Mouse (Mus musculus): ENCODE data around the gene Adam12. TPM values are rescaled to one million over a fixed set of nuclear protein-coding genes. Genes with fewer than 3 reads are reported as not detected.
A peak's percentile ranks its signal among the peaks of the same experiment; 100 is the strongest.
"Not testable (repeated sequence)": the region's sequence is repeated elsewhere in the genome, so short reads cannot be mapped to it uniquely, and the experiment has no call there.

Adam12 gene
- total RNA-seq, 2 experiments from 2014 or later, result 24.4 to 26.3 TPM

GRCm38 (mm10) chr7:133888926-133889920, 342.7 kb downstream of the Adam12 start:
- DNase-seq (ENCODE audit: low spot score in 2 of 2), result no peak

DNA sequence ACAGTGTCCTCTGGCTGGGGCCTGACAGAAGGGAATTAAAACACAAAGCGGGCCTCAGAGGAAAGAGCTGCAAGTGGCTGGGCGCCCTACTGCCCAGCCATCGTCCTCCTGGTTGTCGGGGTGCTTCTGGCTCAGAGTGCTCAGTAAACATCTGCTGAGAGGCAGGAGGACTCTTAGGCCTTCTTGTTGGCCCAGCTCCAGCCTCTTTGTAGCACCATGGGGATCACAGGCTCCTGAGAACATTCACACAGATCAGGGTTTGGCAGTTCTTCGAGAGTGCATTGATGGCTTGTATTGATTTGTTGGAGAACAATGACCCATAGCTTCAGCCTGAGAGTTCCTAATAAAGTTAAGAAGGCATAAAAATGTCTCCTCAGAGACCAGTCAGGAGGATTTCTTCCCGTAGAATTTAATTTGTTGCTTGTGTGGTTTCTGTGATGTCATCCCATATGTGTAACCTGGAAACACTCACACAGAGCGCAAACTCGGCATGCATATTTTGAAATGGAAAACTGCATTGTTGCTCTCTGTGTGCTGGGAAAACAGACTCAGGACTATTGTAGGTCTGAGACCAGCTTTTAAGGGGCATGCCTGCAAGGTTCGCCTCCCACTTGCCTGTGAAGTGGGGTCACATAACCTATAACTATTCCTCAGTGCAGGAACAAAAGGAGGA, 347.1 kb downstream of the Adam12 start:
- DNase-seq (ENCODE audit: low spot score in 2 of 2), result not testable (repeated sequence)

- no peak for DNase-seq (ENCODE audit: low spot score in 2 of 2)
These were observed 352.2 kb downstream of the Adam12 start for GRCm38 (mm10) chr7:133879761-133880160.

GRCm38 (mm10) chr7:133876646-133877342, 355.2 kb downstream of the Adam12 start:
- DNase-seq (ENCODE audit: low spot score in 2 of 2), result no peak

GRCm38 (mm10) chr7:133876139-133876538, 355.8 kb downstream of the Adam12 start:
- DNase-seq (ENCODE audit: low spot score in 2 of 2), result no peak

GRCm38 (mm10) chr7:133872701-133873100, 359.2 kb downstream of the Adam12 start:
- DNase-seq (ENCODE audit: low spot score in 2 of 2), result no peak

DNA sequence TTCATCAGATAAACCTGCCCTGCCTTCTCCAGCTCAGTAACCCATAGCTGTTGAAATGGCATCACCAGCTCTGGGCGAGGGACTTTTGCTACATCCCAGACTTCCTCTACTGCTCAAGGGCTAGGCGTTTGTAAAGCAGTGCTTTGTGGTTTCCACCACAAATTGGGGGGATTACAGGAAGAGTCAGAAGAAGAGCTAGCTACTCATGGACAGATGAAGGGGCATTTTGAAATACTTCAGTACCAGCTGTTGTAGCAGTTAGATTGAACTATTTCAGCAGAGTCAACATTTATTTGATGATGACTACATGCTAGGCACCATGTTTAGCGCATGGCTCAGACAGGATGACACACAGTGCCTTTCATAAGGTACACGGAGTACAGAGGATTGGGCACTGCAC, 361.7 kb downstream of the Adam12 start:
- DNase-seq (ENCODE audit: low spot score in 2 of 2), result no peak

DNA sequence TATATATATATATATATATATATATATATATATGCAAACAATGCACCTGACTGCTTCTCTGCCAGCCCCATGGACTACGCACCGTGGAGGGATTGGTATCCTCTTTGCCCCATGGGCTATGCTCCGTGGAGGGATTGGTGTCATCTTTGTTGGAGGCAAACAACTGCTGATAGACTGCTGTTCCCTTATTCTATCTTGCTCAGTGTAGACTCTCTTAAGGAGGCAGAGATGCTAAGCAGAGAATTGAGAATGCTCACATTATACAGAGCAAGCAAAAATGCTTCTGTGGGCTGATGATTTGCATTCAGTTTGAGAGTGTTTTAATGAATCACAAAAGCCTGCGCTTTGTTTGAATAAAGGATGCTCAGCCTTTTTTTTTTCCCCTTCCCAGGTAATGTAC, 368.3 kb downstream of the Adam12 start:
- DNase-seq (ENCODE audit: low spot score in 2 of 2), result no peak

DNA sequence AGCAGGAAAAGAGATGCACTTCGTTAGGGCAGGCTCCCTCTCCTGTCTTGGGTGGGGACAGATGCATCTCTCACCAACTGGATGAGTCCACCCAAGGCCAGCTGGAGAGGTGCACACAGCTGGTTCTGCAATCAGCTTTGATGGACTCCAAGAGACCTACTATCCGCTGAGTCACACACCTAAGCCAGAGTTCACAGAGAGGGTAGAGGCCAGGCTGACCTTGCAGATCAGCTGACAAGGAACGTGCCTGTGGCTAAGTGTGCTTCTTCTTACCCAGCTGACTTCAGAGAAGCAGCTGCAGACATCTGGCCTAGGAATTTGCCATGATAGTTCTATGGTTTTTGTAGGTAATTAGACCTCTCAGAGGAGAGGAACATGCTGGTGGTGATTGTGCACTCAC, 368.8 kb downstream of the Adam12 start:
- no peak for DNase-seq (ENCODE audit: low spot score in 2 of 2)

DNA sequence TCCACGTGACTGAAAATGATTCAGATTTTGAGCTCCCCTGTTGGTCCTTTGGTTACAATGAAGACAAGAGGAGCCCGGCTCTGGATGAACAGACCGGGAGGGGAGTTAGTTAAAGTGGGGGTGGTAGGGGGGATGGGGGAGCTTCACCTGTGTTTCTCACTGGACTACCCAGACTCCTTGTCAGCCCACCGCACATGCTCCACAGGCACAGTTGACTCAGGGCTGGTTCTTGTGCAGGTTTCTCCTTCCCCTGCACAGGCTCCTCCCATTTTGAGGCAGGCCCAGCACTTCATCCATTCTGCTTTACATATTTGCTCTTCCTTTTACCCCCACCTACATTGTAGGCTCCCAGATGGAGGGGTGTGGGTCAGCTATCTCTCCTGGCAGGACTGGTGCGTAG, 369.2 kb downstream of the Adam12 start:
- no peak for DNase-seq (ENCODE audit: low spot score in 2 of 2)

GRCm38 (mm10) chr7:133862233-133862632, 369.7 kb downstream of the Adam12 start:
- DNase-seq (ENCODE audit: low spot score in 2 of 2), result no peak

DNA sequence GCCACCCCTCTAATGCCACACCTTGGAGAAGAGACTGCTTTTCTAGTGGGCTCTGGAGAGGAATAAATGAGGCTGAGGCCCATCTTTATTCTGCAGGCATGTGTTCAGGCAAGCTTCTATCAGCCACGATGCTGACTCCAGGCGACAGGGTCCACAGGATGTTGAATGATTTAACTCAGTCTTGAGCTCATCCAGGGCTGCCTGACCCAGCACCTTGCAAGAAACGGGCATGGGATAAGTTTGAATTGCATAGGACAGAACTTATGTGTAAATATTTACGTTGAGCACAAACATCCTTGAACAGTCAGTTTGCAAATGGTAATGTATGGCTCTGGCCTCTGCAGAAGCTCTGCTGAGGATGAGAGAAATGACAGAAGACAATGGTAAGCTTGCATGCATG, 372.4 kb downstream of the Adam12 start:
- DNase-seq (ENCODE audit: low spot score in 2 of 2), result no peak

- no peak for DNase-seq (ENCODE audit: low spot score in 2 of 2)
These were observed 373.4 kb downstream of the Adam12 start for GRCm38 (mm10) chr7:133858506-133858905.

- DNase-seq (ENCODE audit: low spot score in 2 of 2), result peak; percentile 24 to 58
These were observed 375.7 kb downstream of the Adam12 start for GRCm38 (mm10) chr7:133856278-133856677.

DNA sequence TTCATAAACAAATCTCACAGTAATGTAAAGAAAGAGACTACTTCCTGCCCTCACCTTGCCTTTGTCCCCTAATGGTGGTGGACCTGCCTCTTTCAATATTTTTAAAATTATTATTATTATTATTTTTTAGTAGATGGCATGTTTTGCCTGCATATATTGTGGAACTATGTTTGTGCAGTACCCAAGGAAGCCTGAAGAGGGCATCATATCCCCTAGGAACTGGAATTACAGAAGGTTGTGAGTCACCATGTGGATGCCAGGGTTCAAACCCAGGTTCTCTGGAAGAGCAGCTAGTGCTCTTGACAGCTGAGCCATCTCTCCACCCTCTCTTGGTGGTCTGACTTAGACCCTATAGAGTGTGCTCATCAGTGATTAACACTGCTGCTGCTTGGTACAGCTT, 381.2 kb downstream of the Adam12 start:
- no peak for DNase-seq (ENCODE audit: low spot score in 2 of 2)

DNA sequence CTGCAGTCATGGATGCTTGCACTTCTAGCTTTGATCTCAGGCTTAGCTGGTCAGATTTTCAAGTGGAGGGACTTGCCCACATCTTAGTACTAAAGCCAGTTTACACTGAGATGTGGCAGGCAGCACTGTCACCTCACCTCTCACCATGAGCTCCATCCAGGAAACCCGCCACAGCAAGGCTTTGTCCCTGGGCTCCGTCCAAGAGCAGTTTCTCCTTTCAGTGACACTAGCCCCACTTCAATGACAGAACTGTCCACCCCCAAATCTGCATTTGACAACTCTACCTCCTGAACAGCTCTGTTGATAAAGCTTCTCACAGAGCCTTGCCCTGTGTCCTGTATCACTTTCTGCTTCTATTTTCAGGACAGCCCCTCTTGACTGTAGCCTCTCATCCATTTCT, 383.8 kb downstream of the Adam12 start:
- DNase-seq (ENCODE audit: low spot score in 2 of 2), result no peak

- DNase-seq (ENCODE audit: low spot score in 2 of 2), result no peak
These were observed 384.8 kb downstream of the Adam12 start for GRCm38 (mm10) chr7:133847175-133847574.

- no peak for DNase-seq (ENCODE audit: low spot score in 2 of 2)
These were observed 389.9 kb downstream of the Adam12 start for GRCm38 (mm10) chr7:133842079-133842478.

DNA sequence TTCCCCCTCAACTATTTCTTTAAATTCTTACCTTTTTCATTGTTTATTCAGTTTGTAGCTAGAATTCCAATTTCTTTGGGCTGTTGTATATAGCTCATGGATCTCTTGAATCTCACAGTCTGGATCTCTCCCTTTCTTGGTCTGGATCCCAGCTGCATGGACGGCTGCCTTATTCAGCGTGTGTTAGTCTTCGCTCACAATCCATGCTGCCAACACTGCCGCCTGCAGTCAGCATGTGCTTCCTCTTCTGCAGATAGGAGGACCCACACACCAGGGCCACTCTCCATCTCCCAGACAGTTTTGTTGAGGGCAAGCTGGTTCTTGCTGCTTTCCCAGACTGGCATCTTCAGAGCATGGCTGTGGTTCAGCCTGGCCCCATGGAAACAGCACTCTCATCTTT, 392.4 kb downstream of the Adam12 start:
- DNase-seq (ENCODE audit: low spot score in 2 of 2), result no peak
